18 mouse cellular contexts compared by ENCODE assay signal in genomic region chr16:43410613-43410974, GRCm38 (mm10).
"Had no signal": no experiment of that assay in that cellular context is flagged by ENCODE, and none has a peak within 500 bp of the region (broad histone marks: within the 10 kb centered on the region; RNA-seq: fewer than 3 reads in every experiment).

No protein-coding gene starts in this region.

- H3K4me2 ChIP-seq: limb, embryonic 12.5 days; limb, embryonic 15.5 days; liver, embryonic 11.5 days; lung, embryonic 14.5 days; midbrain, embryonic 12.5 days; midbrain, embryonic 15.5 days; neural tube, embryonic 12.5 days; neural tube, embryonic 15.5 days had no signal

- H3K9ac ChIP-seq: limb, embryonic 12.5 days; limb, embryonic 15.5 days; liver, embryonic 14.5 days; liver, postnatal 0 days; lung, embryonic 14.5 days; midbrain, embryonic 12.5 days; midbrain, embryonic 15.5 days; neural tube, embryonic 12.5 days; neural tube, embryonic 15.5 days had no signal

- H3K27ac ChIP-seq: kidney, postnatal 0 days; limb, embryonic 12.5 days; limb, embryonic 15.5 days; liver, embryonic 14.5 days; macrophage; midbrain, embryonic 12.5 days; midbrain, embryonic 15.5 days; neural tube, embryonic 12.5 days; neural tube, embryonic 15.5 days; stomach, postnatal 0 days had no signal

- H3K36me3 ChIP-seq: limb, embryonic 12.5 days; limb, embryonic 15.5 days; midbrain, embryonic 12.5 days; midbrain, embryonic 15.5 days; neural tube, embryonic 12.5 days; neural tube, embryonic 15.5 days had no signal

- H3K27me3 ChIP-seq: limb, embryonic 12.5 days; limb, embryonic 15.5 days; midbrain, embryonic 12.5 days; midbrain, embryonic 15.5 days; neural tube, embryonic 12.5 days; neural tube, embryonic 15.5 days had no signal

- H3K4me3 ChIP-seq: limb, embryonic 12.5 days; limb, embryonic 15.5 days; midbrain, embryonic 12.5 days; midbrain, embryonic 15.5 days; neural tube, embryonic 12.5 days; neural tube, embryonic 15.5 days had no signal

- ATAC-seq: liver, postnatal 0 days; lung, postnatal 0 days; midbrain, embryonic 15.5 days had no signal

- H3K9me3 ChIP-seq: limb, embryonic 12.5 days; limb, embryonic 15.5 days; midbrain, embryonic 12.5 days; midbrain, embryonic 15.5 days; neural tube, embryonic 12.5 days; neural tube, embryonic 15.5 days had no signal

- DNase-seq: liver, postnatal 0 days; retina, postnatal 1 day; thymus, adult 2 months; thymus, postnatal 14 days; thymus, postnatal 4 days had no signal
